Mouse (Mus musculus): Measurements from ENCODE around the gene Traf1.

Traf1 gene

GRCm38 (mm10) chr2:34941061-34941675 is 20.4 kb downstream of the Traf1 start:
- no peak for DNase-seq (ENCODE audit: low spot score)

GRCm38 (mm10) chr2:34940246-34940645 is 21.3 kb downstream of the Traf1 start:
- DNase-seq (ENCODE audit: low spot score): no peak

GRCm38 (mm10) chr2:34938269-34939208 is 23.0 kb downstream of the Traf1 start:
- DNase-seq (ENCODE audit: low spot score): no peak

- DNase-seq (ENCODE audit: low spot score): no peak
These were observed 24.1 kb downstream of the Traf1 start for GRCm38 (mm10) chr2:34937460-34937859.

GRCm38 (mm10) chr2:34927320-34927719 is 34.3 kb downstream of the Traf1 start:
- DNase-seq (ENCODE audit: low spot score): no peak

- DNase-seq (ENCODE audit: low spot score): no peak
These were observed 38.8 kb downstream of the Traf1 start for GRCm38 (mm10) chr2:34922729-34923128.

GRCm38 (mm10) chr2:34920144-34920543 is 41.4 kb downstream of the Traf1 start:
- DNase-seq (ENCODE audit: low spot score): no peak

- DNase-seq (ENCODE audit: low spot score): no peak
These were observed 46.5 kb downstream of the Traf1 start for GRCm38 (mm10) chr2:34915103-34915502.

- no peak for DNase-seq (ENCODE audit: low spot score)
These were observed 46.8 kb downstream of the Traf1 start for GRCm38 (mm10) chr2:34914823-34915082.

- DNase-seq (ENCODE audit: low spot score): no peak
These were observed 47.3 kb downstream of the Traf1 start for GRCm38 (mm10) chr2:34914069-34914822.

GRCm38 (mm10) chr2:34913218-34914068 is 48.1 kb downstream of the Traf1 start, which contains the start of gene Phf19:
TSS of gene Phf19 (minus strand) at chr2:34914026.
- no peak for DNase-seq (ENCODE audit: low spot score)

GRCm38 (mm10) chr2:34912613-34913012 is 49.0 kb downstream of the Traf1 start:
- no peak for DNase-seq (ENCODE audit: low spot score)

- no peak for DNase-seq (ENCODE audit: low spot score)
These were observed 49.7 kb downstream of the Traf1 start for GRCm38 (mm10) chr2:34911871-34912270.

- DNase-seq (ENCODE audit: low spot score): no peak
These were observed 51.9 kb downstream of the Traf1 start for GRCm38 (mm10) chr2:34909719-34910118.

- no peak for DNase-seq (ENCODE audit: low spot score)
These were observed 54.5 kb downstream of the Traf1 start for GRCm38 (mm10) chr2:34906861-34907604.

- DNase-seq (ENCODE audit: low spot score): no peak
These were observed 55.1 kb downstream of the Traf1 start for GRCm38 (mm10) chr2:34906426-34906825.

GRCm38 (mm10) chr2:34904849-34905542 is 56.6 kb downstream of the Traf1 start:
- peak; percentile 94 for DNase-seq (ENCODE audit: low spot score)

- no peak for DNase-seq (ENCODE audit: low spot score)
These were observed 57.7 kb downstream of the Traf1 start for GRCm38 (mm10) chr2:34903652-34904405.

- no peak for DNase-seq (ENCODE audit: low spot score)
These were observed 58.4 kb downstream of the Traf1 start for GRCm38 (mm10) chr2:34903191-34903590.

GRCm38 (mm10) chr2:34902731-34903130 is 58.8 kb downstream of the Traf1 start:
- no peak for DNase-seq (ENCODE audit: low spot score)
